Mouse (Mus musculus) cerebellum, postnatal 36 days (tissue): Measurements from ENCODE around the gene Stk25.
"Not testable (repeated sequence)": the region's sequence is repeated elsewhere in the genome, so short reads cannot be mapped to it uniquely, and the experiment has no call there.

Source experiments
- DNase-seq, 2 experiments: peaks; one replicate each; pipeline ENCODE4 v3.0.0; 2021 to 2022; ENCODE audit warnings: mixed read lengths in 2 of 2

Gene Stk25

GRCm38 (mm10) chr1:93658559-93658958, at the start of gene Stk25:
TSS of gene Stk25 (minus strand) at chr1:93658659.
- DNase-seq, result not testable (repeated sequence)

- DNase-seq, result no peak
Measured at GRCm38 (mm10) chr1:93705389-93705788, 46.9 kb upstream of the Stk25 start.

DNA sequence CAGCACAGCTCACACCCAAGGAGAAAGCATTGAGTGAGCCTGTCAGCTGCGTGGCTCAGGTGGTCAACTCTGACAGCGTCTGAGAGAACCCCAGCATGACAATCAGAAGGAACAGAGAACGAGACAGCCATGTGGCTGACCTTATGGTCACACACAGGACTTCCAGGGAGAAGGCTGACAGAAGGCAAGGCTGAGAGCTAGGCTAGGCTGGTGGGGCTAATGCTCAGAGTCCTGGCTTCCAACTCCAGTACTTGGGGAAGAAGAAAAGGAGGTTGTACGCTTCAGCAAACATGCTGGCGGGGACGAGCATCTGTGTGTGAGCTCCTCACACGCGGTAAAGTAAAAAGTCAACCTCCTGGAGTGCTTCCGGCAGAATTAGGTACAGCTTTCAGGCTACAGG, 45.9 kb upstream of the Stk25 start:
- no peak for DNase-seq

DNA sequence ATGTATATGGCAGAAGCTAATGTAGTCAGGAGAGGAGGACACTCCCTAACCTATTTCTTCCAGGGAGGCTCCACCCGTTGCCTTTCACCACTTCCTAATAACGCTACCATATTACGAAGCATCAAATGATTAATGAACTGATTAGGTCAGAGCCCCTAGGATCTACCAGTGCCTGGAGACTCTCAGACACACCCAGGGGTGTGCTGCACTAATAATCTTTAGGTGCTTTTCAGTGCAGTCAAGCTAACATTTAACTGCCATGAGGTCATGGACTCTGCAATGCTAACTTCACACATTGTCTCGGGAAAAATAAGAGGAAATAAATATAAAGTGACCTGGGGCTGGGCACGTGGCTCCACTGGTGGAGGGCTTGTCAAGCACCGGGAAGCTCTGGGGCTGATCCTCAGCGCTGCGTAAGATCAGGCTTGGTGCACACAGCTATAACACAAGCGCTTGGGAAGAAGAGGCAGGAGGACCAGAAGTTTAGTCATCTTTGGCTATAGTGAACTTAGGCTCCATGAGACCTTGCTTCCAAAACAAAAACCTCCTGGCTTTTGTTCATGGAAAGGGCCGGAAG, 45.1 kb upstream of the Stk25 start:
- no peak for DNase-seq

DNA sequence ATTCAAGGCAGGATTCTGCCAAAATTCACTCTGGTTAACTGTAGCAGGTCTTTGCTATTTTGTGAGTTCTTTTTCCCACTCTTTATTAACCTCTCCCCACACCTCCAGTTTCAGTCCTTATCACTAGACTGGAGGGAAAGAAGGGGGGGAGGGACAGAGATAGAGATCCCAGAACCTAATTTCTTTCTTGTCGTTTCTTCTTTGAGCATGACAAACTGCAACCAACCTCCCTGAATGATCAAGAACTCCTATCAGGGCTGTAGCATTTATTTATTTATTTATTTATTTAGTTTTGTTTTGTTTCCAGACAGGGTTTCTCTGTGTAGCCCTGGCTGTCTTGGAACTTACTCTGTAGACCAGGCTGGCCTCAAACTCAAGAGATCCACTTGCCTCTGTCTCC, 43.6 kb upstream of the Stk25 start:
- no peak for DNase-seq

- DNase-seq, result no peak
Measured at GRCm38 (mm10) chr1:93699159-93699558, 40.7 kb upstream of the Stk25 start.

- DNase-seq, result no peak
Measured at GRCm38 (mm10) chr1:93697317-93697716, 38.9 kb upstream of the Stk25 start.

- peak; percentile 31 to 50 for DNase-seq
Measured at GRCm38 (mm10) chr1:93694966-93695365, 36.5 kb upstream of the Stk25 start.

- DNase-seq, result no peak
Measured at GRCm38 (mm10) chr1:93693943-93694342, 35.5 kb upstream of the Stk25 start.

- no peak for DNase-seq
Measured at GRCm38 (mm10) chr1:93693502-93693901, 35.0 kb upstream of the Stk25 start.

DNA sequence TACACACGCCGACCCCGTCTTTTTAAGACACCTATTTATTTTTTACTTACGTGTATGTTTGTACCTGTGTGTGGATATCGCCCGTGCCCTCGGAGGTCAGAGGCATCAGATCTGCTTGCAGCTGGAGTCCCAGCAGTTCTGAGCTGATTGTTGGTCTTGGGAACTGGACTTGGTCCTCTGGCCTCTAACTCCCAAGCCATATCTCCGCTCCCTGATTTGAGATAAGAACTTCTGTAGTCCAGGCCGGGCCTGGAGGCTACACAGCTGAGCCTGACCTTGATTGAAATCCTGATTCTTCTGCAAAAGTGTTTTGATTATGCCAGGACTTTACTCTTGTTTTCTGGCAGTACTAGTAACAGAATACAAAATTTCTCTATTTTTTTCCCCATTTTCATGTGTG, 34.3 kb upstream of the Stk25 start:
- DNase-seq, result no peak

- no peak for DNase-seq
Measured at GRCm38 (mm10) chr1:93691786-93692357, 33.4 kb upstream of the Stk25 start.

DNA sequence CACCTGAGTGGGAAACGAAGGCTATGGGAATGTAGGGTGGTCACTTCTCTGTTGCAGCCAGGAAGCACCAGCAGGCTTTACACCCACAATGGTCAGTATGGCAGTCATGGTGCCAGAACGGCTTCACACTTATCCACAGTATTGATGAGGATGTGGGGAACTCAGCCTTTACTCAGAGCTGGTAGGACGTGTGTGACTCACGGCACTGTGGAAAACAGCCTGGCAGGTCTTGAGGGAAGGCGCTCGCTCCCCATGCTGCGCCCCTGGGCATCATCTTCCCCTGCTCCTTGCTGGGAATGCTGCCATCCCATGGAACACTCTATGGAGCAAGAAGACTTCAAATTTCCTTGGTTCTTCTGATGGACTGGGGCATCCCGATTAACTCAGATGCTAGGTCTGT, 32.6 kb upstream of the Stk25 start:
- DNase-seq, result no peak

DNA sequence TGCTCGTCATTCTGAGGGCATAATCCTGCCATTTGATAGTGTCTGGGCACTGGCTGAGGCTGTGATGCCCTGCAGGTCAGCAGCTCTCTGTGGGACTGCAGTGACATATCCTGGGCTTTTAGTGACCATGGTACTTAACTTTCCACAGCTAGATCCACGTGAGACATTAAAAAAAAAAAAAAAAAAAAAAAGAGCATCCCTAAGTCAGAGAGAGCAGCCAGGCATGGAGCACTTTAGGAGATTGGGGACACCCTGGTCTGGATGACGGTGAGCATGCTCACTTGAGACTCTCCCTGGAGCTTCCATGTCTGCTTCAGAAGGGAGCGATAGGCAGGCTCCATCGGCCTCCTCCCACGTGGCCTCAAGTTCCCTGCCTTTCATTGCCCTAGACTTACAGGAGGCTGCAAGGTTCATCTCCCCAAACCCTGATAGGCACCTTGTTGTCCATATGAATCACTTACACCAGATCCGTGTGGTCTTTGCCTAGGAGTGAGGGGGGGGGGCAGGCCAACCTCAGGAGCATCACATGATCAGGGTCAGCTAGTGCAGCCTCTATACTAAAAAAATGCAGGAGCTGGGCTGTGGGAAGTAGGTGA, 31.5 kb upstream of the Stk25 start:
- no peak for DNase-seq

- no peak for DNase-seq
Measured at GRCm38 (mm10) chr1:93688154-93688553, 29.7 kb upstream of the Stk25 start.

DNA sequence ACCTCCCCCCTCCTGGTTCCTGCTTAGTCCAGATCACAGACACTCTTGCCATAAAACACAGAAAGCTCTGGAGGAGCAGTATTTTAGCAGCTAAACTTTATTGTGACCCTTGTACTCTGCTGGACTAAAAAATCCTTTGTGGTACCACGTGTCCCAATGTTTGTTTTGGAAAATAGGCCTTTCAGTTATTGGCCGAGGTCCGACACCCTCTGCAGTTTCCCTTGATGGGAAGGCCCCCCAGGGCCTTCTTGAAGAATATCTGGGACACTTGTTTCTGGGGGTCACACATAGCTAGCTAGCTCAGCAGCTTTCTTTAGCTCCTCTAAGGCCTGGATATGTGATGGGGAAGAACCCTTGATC, 28.5 kb upstream of the Stk25 start:
- DNase-seq, result no peak

DNA sequence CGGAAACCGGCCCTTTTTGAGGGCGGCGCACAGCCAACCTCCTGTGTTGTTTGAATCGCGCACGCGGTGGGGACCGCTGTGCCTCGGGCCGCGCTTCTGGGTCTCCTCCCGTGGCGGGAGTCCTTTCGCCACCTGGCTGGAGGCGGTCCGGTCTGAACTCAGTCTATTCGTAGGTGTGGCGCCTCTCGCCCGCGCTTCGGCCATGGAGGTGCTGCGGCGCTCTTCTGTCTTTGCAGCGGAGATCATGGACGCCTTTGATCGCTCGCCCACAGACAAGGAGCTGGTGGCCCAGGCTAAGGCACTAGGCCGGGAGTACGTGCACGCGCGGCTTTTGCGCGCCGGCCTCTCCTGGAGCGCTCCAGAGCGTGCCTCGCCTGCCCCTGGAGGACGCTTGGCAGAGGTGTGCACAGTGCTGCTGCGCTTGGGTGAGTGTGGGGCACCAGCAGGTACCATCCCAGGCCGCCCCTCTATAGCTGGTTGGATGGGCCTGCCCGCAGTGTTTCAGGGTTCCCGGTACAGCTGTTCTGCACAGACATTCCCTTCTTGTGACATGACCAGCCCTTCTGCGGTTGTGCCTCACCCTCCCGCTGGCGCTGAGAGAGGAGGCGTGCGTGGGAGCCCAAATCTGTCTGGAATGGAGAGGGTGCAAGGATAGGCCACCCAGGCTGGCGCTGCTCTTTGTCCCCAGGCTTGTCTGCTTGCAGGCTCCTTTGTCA, 27.9 kb upstream of the Stk25 start:
- DNase-seq, result peak; percentile 31 to 51

GRCm38 (mm10) chr1:93685401-93686244, 27.2 kb upstream of the Stk25 start, which contains the start of gene Bok:
TSS of gene Bok (plus strand) at chr1:93685660.
- peak; percentile 41 to 59 for DNase-seq

DNA sequence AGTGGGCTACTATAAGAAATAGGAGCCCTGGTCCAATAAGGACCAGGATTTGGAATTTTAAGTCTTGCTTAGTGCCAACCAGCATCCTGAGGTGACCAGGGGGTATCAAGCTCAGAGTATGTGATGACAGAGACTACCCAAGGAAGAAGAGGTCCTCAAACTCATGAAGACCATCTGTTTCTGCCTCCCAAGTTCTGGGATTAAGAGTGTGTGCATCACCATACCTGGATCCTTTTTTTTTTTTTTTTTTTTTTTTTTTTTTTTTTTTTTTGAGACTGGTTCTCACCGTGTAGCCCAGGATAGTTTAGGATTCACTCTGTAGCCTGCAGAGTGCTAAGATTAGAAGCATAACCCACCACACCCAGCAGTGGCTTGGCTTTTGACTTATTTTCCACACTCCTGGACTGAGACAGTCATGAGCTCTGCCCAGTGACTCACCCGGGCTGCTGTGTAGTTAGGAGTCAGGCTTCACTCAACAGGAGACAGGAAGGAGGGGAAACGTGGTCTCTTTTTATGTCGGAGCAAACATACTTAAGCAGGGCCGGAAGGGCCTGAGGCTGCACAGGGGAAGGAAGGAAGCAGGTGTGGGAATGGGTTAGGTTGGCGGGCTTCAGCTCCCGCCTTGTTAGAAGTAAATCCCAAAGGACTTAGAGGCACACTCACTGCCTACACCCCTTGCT, 21.6 kb upstream of the Stk25 start:
- DNase-seq, result no peak

- no peak for DNase-seq
Measured at GRCm38 (mm10) chr1:93678386-93678785, 19.9 kb upstream of the Stk25 start.

DNA sequence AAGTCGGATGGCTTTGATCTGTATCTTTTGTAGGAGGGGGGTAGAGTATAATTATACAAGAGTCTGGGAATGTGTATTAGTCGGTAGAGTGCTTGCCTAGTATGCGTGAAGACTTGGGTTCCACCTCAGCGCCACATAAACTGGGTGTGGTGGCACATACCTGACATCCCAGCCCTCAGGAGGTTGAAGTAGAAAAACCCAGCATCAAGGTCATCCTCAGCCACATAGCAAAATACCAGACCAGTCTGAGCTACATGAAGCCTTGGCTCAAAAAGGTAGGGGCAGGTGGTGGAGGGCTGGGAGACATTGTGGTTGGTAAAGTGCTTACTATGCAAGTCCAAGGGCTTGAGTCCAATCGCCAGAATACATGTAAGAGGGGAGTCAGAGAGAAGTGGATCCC, 14.2 kb upstream of the Stk25 start:
- DNase-seq, result no peak

- DNase-seq, result no peak
Measured at GRCm38 (mm10) chr1:93669941-93670340, 11.5 kb upstream of the Stk25 start.
